Mouse (Mus musculus) heart, postnatal 4 days (tissue): ENCODE data around the gene Arl15. TPM values are rescaled to one million over a fixed set of nuclear protein-coding genes. Genes with fewer than 3 reads are reported as not detected.
"Not testable (repeated sequence)": the region's sequence is repeated elsewhere in the genome, so short reads cannot be mapped to it uniquely, and the experiment has no call there.

Experiments
- DNase-seq: peaks from one replicate; pipeline ENCODE4 v3.0.0; 2021
- total RNA-seq, 2 experiments: library from RNA; stranded (reverse); gene quantifications; 2 replicates each; pipeline ENCODE4 v1.2.3; 2021

Gene Arl15
- 10 to 100 TPM; 17.7 to 19.8 TPM for total RNA-seq

DNA sequence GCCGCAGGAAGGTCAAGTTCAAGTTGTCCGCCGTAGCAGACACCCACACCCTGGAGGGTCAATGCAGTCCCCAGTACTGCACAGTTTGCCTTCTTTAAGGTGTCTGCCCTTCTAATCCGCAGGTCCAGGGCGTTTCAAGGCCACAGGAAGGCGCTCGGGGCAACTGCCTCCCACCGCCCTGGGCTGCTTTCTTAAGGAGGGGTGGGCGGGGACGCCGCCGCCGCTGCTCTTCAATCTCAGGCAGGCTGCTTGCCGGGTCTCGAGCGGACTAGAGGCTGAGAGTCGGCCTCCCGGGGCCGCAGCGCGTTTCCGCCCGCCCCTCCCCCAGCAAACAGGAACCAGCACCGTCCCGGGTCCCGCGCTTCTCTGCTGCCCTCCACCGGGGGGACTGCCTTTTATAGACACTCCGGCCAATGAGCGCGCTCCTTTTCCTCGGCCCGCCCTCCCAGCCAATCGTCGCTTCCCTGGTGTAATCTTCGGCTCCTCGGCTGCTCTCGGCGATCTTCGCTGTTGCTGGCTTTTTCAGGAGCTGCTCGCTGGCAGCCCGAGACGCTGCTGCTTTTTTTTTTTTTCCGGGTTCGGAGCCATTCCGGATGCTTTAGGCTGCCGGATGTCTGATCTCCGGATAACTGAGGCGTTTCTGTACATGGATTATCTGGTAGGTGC, at the start of gene Arl15:
Gene Arl15, plus strand, starts transcription at position 467 of the 666 bp plus-strand sequence.
- peak; percentile 99 for DNase-seq

DNA sequence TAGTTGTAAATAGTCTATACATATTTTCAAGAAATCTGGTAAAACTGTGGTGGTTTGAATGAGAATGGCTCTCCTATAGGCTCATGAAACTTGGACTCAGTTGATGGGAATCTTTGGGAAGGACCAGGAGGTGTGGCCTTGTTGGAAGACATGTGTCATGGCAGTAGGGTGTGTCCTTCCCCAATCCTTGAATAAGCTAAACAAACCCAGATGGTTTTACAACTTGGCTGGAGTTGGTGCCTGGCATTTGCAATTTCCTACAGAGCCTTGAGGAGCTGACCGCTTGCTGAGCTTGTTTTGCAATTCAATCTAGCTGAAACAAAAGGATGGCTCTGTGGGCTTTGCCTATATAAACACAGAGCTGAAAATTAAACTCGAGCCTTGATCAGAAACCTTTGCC, 49.0 kb upstream of the Arl15 start:
- no peak for DNase-seq

DNA sequence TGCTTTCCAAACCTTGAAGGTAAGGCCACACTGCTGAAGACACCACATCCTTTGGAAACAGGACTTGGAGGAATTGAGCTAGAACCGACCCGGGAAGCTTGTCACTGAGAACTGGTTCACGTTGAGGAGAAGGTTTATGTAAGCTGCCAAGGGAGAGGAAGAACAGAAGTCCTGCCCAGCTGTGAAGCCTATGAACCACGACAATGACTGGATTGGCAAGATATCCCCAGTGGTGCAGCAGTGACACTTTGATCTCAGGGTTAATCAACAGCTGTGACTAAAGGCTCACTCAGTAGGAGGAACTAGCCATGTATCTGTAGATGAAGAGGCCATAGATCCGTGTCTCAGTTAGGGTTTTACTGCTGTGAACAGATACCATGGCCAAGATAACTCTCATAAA, 43.5 kb upstream of the Arl15 start:
- no peak for DNase-seq

DNA sequence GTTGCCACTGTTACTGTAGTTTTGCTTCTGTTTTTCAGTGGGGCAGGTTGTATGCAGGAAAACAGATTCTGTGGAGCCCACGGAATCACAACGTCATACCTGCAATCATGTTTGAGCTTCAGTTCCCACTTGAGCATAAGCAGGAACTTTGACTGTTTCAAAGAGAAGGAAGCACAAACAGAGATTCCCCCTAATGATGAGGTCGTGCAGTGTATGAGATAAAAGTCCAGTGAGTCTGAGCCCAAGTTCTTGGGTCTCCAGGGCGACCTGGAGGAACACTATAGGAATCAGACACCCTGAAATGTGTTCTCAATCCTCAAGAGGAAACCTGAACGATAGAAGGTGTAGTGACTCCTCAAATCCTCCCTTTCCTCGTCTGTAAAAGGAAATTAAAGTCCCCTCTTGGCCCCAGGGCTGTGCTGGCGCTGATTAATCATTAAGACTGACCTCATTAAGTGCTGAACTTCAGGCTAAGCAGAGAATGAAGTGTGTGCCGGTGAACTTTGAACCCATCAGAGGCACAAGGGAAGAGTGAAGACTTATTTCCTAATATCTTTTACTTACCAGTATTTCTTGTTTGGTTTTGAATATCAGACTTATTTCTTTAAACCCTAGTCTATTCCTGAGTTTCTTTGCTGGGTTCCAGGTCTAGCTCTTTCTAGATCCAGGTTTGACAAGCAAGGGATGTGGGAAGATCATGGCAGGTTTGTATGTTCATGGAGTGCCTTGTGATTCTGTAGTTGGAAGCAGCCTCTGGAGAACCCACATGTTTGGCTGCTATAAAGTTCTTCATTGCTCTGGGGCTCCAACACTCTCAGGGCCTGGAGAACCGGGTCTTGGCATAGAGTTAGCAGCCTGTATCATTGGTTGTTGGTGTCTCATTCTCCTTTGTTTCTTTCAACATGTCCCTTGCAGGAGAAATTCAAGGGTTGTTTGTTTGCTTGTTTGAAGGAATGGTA, 39.3 kb upstream of the Arl15 start:
- no peak for DNase-seq

DNA sequence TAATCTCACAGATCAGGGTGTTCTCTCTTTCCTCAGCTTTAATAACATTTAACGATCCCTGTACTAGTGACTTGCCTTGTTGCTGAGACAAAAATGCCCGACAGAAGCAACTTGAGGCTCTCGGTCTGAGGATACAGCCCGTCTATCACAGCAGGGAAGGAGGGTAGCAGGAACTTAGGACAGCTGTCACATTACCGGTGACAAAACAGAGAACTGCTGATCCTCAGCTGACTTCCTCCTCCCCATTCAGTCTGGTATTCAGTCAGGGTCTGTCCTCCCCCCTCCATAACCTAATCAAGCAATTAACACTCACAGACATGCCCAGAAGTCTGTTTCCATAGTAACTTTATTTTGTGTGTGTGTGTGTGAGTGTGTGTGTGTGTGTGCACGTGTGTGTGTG, 38.5 kb upstream of the Arl15 start:
- no peak for DNase-seq

DNA sequence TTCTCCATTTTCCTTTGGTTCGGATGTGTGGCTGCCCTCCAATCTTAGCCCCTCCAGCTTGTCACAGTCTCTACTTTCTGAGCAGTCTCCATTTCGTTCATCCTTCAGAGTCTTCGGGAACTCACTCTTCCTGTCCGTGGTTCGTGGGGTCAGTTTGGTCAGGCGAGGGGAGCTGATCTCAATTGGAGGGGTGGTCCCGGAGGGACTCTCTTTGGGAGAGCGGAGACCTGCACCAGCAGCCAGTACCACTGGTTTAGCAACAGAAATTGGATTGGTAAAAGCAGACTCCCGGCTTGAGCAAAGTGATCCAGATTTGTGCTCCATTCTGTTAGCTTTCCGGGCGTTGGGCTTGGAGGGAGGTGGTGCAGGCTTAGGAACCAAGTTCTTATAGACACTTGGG, 32.6 kb upstream of the Arl15 start:
- no peak for DNase-seq

DNA sequence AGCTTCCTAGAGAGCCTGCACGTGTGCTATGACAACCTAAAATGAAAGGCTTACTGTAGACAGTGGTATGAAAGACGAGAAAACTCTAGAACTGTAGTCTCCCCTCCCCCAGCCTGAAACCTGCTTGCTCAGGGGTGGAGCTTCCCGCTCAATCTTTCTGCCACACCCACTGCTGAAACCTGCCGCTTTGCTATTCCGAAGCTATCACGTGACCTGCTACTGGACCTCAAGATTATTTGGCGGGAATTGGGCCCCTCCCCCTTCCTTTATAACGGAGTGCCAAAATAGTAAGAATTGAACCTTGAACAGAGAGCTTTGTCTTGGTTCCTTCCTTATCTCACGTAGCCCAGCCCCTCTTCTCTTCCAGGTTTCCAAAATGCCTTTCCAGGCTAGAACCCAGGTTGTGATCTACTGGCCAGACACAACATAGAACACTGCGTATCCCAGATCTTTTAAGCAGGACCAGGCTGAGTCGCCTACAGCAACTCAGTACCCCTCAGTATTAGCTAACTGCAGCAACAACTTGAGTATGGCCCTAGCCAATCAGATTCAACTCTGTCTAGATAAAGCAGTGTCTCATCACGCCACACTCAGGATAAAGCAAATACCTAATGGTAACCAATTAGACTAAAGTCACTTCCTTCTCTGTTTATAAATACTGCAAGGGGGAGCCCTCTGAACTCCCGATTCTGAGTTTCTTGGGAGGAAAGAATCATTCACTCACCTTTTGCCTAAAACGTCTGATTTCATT, 31.4 kb upstream of the Arl15 start:
- DNase-seq: no peak

DNA sequence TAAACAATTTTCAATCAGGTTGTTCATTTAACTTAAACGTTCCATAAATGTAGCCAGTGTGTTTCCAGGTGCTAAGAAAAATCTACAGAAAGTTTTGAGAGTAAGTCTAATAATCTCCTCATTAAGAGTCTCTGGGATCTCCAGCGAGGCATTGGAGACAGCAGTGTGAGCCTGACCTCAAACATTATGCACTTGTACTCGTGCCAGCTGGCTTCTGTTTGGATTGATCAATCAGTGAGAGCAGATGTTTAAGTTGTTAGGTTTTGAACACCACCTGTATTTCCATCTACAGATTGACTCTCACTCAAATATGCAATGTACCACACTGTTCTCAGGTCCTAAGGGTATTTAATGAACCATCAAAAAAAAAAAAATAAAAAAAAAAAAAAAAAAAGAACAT, 28.9 kb upstream of the Arl15 start:
- no peak for DNase-seq

DNA sequence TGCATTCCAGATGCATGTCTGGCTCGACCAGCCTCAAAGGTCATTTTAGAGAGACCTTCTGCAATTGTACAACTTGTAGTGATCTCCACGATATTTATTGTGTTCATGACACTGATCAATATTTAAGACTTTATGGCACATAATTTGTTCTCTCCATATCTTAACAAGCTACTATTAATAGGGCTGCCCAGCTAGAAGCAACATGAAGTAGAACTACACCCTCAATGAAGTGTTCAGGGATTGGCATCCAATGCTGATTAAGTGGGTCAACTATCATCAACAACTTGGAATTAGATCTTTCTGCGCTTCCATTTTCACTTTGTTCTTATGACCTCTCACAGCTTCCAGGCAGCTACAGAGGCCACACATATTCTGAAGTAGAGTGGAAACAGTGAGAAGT, 24.5 kb upstream of the Arl15 start:
- no peak for DNase-seq

DNA sequence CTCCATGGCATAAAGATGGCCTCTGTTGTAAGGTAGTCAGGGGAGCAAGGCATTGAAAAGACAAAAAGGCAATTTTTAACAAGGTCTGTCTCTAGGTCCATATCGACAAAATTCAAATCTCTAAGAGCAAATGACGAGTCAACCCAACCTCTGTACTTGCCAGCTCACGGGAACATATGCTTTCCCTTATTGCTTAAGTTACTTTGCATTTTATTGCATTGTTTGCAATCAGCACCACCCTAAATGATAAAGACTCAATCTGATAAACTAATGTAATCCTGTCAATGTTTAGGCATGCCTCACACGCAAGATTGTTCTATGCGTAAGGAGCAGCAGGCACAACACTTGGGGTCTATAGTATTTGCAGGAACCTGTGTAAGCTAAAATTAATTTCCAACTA, 24.0 kb upstream of the Arl15 start:
- no peak for DNase-seq

DNA sequence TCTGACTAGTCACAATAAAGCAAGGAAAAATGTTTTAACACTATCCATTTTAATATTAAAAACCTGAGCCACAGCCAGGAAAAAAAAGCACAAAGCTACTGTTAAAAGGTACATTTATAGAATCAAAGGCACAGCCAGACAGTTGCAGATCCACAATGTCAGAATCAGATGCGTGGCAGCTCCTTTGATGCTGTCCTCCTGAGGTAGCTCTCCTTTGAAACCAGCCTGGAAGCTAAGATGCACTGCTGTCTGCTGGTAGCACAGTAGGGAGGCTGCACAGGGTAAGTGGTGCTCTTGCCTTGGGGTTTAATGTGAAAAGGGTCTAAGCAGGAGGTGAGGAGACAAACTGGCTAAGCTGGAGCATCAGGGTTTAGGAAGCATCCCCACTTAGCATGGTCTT, 23.0 kb upstream of the Arl15 start:
- no peak for DNase-seq

DNA sequence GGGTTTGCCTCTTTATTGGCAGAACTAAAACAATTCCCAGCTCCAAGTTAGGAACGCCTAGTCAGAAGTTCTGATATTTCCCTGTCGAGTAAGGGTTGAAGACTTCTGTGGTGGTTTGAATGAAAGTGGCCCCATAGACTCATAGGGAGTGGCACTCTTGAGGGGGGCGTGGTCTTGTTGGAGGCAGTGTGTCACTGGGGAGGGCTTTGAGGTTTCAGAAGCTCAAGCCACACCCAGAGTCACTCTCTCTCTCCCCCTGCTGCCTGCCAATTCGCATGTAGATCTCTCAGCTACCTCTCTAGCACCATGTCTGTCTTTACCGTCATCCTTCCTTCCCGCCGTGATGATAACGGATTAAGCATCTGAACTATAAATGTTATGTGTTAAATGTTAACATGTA, 19.5 kb upstream of the Arl15 start:
- DNase-seq: no peak

DNA sequence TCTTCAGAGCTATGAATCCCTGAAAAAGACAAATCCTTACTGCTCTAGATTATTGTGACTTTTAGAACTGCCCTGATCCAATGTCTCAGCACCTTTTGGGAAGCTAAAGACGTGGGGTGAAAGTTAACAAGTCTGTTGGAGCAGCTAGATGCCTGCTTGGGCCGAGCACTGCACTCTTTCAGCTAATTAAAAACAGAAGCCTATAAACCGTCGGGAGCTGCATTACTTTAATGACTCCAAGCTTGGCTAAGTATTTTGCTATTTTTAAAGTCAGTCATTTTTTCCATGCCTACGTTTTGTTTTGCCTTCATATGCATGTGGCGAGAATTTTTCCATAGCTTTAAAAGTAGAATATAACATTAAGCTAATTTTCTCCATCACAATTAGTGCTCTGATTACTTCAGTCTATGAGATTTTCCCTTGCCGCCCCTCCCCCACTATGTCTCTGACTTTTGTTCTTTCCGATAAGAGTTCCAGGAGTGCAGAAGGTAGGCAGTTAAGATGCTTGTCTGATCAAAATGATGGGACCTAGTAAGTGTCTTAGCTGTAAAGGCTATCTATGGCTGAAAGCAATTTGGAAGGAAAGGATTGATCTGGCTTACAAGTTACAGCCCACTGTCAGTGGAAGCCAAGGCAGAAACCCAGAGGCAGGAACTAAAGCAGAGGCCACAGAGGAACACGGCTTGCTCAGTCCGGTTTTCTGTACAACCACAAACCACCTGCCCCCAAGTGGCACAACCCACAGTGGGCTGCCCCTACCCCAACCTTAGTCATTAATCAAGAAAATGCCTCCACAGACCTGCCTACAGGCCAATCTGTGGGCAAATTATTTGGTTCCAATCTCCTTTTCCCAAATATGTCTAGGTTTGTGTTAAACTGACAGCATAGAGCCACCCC, 18.8 kb upstream of the Arl15 start:
- DNase-seq: no peak

DNA sequence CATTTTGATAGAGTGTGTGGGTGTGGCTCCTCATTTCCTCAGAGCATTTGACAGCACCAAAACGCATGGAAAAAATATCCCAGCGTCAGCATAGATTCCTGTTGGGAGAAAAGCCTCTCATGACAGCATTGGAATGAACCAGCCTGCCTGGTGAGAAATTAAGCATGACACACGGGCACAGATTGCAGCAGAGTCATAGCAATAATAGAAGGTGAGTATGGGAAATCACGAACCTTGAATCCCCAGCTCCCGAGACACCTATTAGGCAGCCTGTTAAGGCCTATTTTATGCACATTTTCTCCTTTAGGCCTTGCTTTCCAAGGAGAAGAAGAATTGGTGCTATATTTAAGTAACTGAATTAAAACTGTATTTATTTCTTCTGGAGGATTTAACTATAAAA, 8.5 kb upstream of the Arl15 start:
- DNase-seq: no peak

DNA sequence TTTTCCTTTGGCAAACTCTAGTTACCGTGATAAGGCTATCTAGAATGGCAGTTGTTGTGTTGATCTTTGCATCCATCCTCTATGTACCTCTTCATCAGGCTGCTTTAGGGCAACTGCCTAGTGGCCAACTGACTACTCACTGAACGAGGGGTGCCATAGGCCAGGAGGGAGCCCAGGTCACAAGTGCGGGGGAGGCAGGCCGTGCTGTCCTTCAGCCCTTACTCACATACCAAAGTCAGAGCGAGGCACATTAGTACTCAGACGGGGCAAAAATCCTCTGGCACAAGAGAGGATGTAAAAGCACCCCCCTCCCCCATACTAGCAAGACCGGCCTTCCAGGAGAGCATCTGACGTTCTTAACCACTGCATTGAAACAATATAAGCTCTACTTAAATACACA, 7.2 kb upstream of the Arl15 start:
- DNase-seq: no peak

DNA sequence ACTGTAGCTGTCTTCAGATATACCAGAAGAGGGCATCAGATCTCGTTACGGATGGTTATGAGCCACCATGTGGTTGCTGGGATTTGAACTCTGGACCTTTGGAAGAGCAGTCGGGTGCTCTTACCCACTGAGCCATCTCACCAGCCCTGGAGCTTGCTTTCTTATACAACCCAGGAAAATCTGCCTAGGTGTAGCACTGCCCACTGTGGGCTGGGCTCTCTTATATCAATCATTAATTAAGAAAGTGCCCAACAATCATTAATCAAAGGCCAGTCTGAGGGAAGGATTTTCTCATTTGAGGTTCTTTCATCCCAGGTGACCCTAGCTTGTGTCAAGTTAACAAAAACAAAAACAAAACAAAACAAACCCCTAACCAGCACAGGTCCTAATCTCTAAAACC, 4.3 kb upstream of the Arl15 start:
- DNase-seq: not testable (repeated sequence)

DNA sequence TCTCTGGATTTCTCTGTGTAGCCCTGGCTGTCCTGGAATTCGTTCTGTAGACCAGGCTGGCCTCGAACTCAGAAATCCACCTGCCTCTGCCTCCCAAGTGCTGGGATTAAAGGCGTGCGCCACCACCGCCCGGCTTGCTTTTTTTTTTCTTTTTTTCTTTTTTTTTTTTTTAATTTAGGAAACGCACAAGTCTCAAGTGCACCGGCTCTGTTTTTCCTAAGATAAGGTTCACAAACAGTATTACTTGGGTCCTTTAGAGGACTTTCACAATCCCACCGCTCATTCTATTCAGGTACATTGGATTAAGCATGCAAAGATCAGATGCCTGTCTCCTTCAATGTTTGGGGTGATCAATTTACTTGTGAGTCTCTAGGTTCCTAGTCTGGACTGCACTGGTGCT, 668 bp upstream of the Arl15 start:
- no peak for DNase-seq

DNA sequence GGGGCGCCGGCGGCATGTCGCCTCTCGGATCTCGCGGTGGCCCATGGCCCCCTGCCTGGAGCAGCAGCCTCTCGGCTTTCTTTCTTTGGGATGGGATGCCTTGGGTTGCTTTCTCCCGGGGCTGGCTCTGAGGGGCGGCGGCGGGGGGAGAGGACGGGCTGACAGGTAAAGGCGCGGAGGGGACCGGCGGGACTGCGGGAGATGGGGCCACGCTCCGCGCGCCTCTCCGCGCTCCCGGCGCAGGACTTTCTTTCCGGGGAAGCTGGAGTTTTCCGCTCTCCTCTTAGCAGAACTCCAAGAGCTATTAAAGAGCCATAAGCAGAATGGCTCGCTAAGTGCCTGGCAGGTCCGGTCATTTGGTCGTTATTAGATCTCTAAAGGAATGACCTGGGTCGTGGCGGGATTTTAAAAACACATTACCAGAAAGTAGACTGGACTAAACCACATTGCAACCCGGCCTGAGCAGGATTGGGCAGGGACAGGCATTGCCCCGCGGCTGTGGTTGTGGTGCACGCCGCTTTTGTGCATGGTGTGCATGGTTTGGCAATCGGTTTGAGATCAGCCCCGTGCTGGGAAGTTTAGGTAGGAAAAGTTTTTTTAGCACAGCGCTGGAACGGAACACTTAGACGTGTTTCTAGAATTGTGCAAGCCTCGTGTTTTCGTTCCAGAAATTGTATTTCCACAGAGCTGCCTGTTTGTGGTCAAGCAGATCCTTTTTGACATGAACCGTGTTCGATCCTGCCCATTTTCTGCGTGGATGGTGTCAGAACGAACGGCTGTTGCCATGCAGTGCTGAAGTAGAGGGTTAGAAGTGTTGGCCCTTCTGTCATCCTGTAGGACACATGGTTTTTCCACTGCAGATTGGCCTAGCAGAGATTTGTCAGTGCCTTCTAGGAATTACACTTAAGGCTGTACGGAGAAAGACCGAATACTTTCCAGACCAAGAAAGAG, 675 bp downstream of the Arl15 start:
- DNase-seq: no peak

DNA sequence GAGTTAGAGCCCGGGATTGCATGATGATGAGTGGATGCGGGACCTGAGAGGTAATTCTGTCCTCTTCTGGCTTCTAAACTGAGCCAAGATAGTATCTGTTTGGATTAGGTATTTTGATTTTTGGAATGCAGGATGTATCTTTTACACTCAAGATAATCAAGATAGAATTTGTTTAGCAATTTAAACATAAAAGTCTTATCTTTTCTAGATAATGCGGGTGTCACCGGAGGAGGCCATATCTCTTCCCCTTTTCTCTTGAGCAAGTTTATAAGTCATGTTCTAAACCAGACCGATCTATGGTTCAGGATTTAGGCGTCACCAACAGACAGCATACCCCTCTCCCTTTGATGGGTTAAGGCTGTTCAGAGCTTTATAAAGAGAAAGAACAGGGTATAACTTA, 3.1 kb downstream of the Arl15 start:
- no peak for DNase-seq

DNA sequence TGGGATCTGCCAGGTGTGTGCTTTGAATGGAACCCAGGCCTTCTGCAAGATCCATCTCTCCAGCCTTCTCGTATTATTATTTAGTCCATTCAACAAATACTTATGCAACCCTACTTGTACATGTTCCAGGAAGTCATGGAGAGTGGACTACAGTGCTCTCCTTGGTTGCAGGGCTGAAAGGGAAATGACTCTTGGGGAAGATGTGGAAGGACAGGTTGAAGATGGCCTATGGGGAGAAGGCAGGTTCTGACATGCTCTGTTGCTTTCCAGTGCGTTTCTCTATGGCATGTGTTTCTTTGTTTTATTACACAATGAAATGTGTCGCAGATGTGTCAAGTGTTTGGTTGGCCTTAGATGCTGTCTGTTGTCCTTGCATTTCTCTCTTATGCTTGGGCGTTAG, 5.1 kb downstream of the Arl15 start:
- no peak for DNase-seq

DNA sequence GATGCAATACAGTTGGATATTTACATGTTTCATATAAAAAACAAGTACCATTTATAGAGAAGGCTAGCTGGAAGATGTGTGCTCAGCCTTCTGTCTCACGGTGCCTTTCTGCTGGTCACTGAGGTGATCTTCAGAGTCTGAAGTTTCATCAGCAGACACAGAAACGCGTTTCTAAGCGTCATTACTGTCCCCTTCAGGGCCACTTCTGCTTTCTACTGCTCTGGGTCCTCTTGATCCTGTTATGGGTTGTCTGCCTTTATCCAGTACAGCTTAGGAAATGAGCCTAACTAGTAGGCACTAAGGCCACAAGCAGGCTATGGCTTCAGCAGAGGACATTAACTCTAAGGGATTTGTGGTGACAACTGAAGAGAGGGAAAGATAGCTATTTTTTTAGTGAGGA, 5.9 kb downstream of the Arl15 start:
- no peak for DNase-seq
